Mouse (Mus musculus) granulocyte monocyte progenitor cell, adult 5-6 weeks (primary cell): ENCODE data around the gene Olfr843. TPM values are rescaled to one million over a fixed set of nuclear protein-coding genes. Genes with fewer than 3 reads are reported as not detected.

Experiments used
- ATAC-seq: replicated peaks from 2 replicates; pipeline ENCODE4 v1.8.0; 2016; ENCODE audit warnings: mild to moderate bottlenecking, moderate TSS enrichment, inconsistent platforms; ENCODE audit not compliant: poor library complexity, severe bottlenecking
- total RNA-seq, 2 experiments: library from RNA; stranded (forward) in 1 of 2; stranded (reverse) in 1 of 2; fragments of 200-712, 200-1000 nt in 1 of 2; fragments of >200 nt in 1 of 2; fragmentation: Nextera tagmentation in 1 of 2; gene quantifications; 2 replicates each; pipeline ENCODE4 v1.2.3; 2014 to 2017

The Olfr843 gene
- total RNA-seq (2014; fragmentation: Nextera tagmentation) (not detected in 2 replicates), total RNA-seq (2017) (not detected in 2 replicates)

GRCm38 (mm10) chr9:19251887-19252286 lies at the start of gene Olfr843:
Olfr843 (minus strand) TSS chr9:19251987.
- ATAC-seq = no peak

Other genes starting within 250 kb of the Olfr843 start
- not detected in 2 replicates for gene Olfr835, start 219.3 kb downstream of the Olfr843 start, total RNA-seq (2014; fragmentation: Nextera tagmentation)
- not detected in 2 replicates for gene Olfr835, start 219.3 kb downstream of the Olfr843 start, total RNA-seq (2017)
- not detected in 2 replicates for gene Olfr836, start 131.6 kb downstream of the Olfr843 start, total RNA-seq (2014; fragmentation: Nextera tagmentation)
- gene Olfr836, start 131.6 kb downstream of the Olfr843 start, total RNA-seq (2017) = not detected in 2 replicates
- gene Olfr837, start 115.7 kb downstream of the Olfr843 start, total RNA-seq (2014; fragmentation: Nextera tagmentation) = not detected in 2 replicates
- not detected in 2 replicates for gene Olfr837, start 115.7 kb downstream of the Olfr843 start, total RNA-seq (2017)
- gene Olfr839-ps1, start 74.7 kb downstream of the Olfr843 start, total RNA-seq (2014; fragmentation: Nextera tagmentation) = not detected in 2 replicates
- gene Olfr839-ps1, start 74.7 kb downstream of the Olfr843 start, total RNA-seq (2017) = not detected in 2 replicates
- gene Olfr844, start 64.4 kb upstream of the Olfr843 start, total RNA-seq (2014; fragmentation: Nextera tagmentation) = not detected in 2 replicates
- gene Olfr844, start 64.4 kb upstream of the Olfr843 start, total RNA-seq (2017) = not detected in 2 replicates
- gene Olfr845, start 84.5 kb upstream of the Olfr843 start, total RNA-seq (2014; fragmentation: Nextera tagmentation) = not detected in 2 replicates
- gene Olfr845, start 84.5 kb upstream of the Olfr843 start, total RNA-seq (2017) = not detected in 2 replicates
- gene Olfr846, start 112.0 kb upstream of the Olfr843 start, total RNA-seq (2014; fragmentation: Nextera tagmentation) = not detected in 2 replicates
- gene Olfr846, start 112.0 kb upstream of the Olfr843 start, total RNA-seq (2017) = not detected in 2 replicates
- not detected in 2 replicates for gene Olfr847, start 126.7 kb upstream of the Olfr843 start, total RNA-seq (2014; fragmentation: Nextera tagmentation)
- not detected in 2 replicates for gene Olfr847, start 126.7 kb upstream of the Olfr843 start, total RNA-seq (2017)
- not detected in 2 replicates for gene Olfr849, start 188.3 kb upstream of the Olfr843 start, total RNA-seq (2014; fragmentation: Nextera tagmentation)
- not detected in 2 replicates for gene Olfr849, start 188.3 kb upstream of the Olfr843 start, total RNA-seq (2017)
- gene Olfr850, start 226.3 kb upstream of the Olfr843 start, total RNA-seq (2014; fragmentation: Nextera tagmentation) = not detected in 2 replicates
- gene Olfr850, start 226.3 kb upstream of the Olfr843 start, total RNA-seq (2017) = not detected in 2 replicates
- not detected in 2 replicates for gene Olfr851, start 241.3 kb upstream of the Olfr843 start, total RNA-seq (2014; fragmentation: Nextera tagmentation)
- gene Olfr851, start 241.3 kb upstream of the Olfr843 start, total RNA-seq (2017) = not detected in 2 replicates